In genomic region chr14:54994869-54995186, GRCm38 (mm10) we compare ENCODE assay signal across 16 mouse cellular contexts. TPM values are rescaled to one million over a fixed set of nuclear protein-coding genes. Genes with fewer than 3 reads are reported as not detected.
DNase-seq lines count a peak whose midpoint lies in the region; ATAC-seq and TF ChIP-seq lines count a peak whose summit lies in the region.
"Had no signal": no experiment of that assay in that cellular context is flagged by ENCODE, and none has a peak within 500 bp of the region (broad histone marks: within the 10 kb centered on the region; RNA-seq: fewer than 3 reads in every experiment).

No protein-coding gene starts in this region.

- H3K27me3 ChIP-seq in embryonic facial prominence, embryonic 11.5 days (ENCODE audit: control insufficient read depth, insufficient read depth, low read length) = no peaks in the 10 kb centered on the region
- no peaks in the 10 kb centered on the region for H3K27me3 ChIP-seq in heart, embryonic 15.5 days
- peaks cover 21% of the 10 kb centered on the region for H3K27me3 ChIP-seq in midbrain, embryonic 10.5 days (ENCODE audit: low read depth, poor library complexity, severe bottlenecking)
- H3K27me3 ChIP-seq in kidney, embryonic 14.5 days (ENCODE audit: control insufficient read depth, insufficient read depth, low read length) = no peaks in the 10 kb centered on the region
- H3K27me3 ChIP-seq: limb, embryonic 15.5 days had no signal

- H3K4me3 ChIP-seq in gastrocnemius, adult 2 months = no peak overlapping the region
- no peak overlapping the region for H3K4me3 ChIP-seq in embryonic facial prominence, embryonic 11.5 days (ENCODE audit: low read depth, low read length)
- H3K4me3 ChIP-seq in heart, embryonic 15.5 days = peak overlapping the region; percentile 55
- H3K4me3 ChIP-seq in midbrain, embryonic 10.5 days = peak overlapping the region; percentile 33; the same call in 1 of the 2 replicates
- H3K4me3 ChIP-seq in kidney, embryonic 14.5 days (ENCODE audit: low read length) = no peak overlapping the region
- H3K4me3 ChIP-seq: limb, embryonic 15.5 days had no signal

- H3K4me1 ChIP-seq in embryonic facial prominence, embryonic 11.5 days (ENCODE audit: control insufficient read depth, insufficient read depth, low read length) = peaks cover 3% of the 10 kb centered on the region
- peaks cover 38% of the 10 kb centered on the region for H3K4me1 ChIP-seq in heart, embryonic 15.5 days (replicated peaks)
- peaks cover 52% of the 10 kb centered on the region for H3K4me1 ChIP-seq in midbrain, embryonic 10.5 days
- peaks cover 14% of the 10 kb centered on the region for H3K4me1 ChIP-seq in kidney, embryonic 14.5 days (ENCODE audit: control insufficient read depth, insufficient read depth, low read length)

- no peaks in the 10 kb centered on the region for H3K36me3 ChIP-seq in embryonic facial prominence, embryonic 11.5 days (replicated peaks; ENCODE audit: control insufficient read depth, insufficient read depth, low read depth, low read length)
- H3K36me3 ChIP-seq in heart, embryonic 15.5 days = no peaks in the 10 kb centered on the region
- H3K36me3 ChIP-seq in midbrain, embryonic 10.5 days = no peaks in the 10 kb centered on the region
- H3K36me3 ChIP-seq in kidney, embryonic 14.5 days (ENCODE audit: control insufficient read depth, insufficient read depth, low read length) = no peaks in the 10 kb centered on the region
- H3K36me3 ChIP-seq: limb, embryonic 15.5 days had no signal

- H3K27ac ChIP-seq in gastrocnemius, adult 2 months = 0 out of 2 replicates have a peak overlapping the region, but pooled peaks have one; percentile 16
- H3K27ac ChIP-seq in embryonic facial prominence, embryonic 11.5 days (replicated peaks; ENCODE audit: low read depth, low read length) = 0 out of 2 replicates have a peak overlapping the region, but pooled peaks have one; percentile 41
- H3K27ac ChIP-seq in heart, embryonic 15.5 days = peak overlapping the region; percentile 99
- peak overlapping the region; percentile 91 for H3K27ac ChIP-seq in midbrain, embryonic 10.5 days (replicated peaks)
- H3K27ac ChIP-seq in kidney, embryonic 14.5 days (ENCODE audit: low read depth, low read length) = no peak overlapping the region
- H3K27ac ChIP-seq: macrophage had no signal

- no peak overlapping the region for H3K9ac ChIP-seq in embryonic facial prominence, embryonic 11.5 days (replicated peaks; ENCODE audit: low read length)
- H3K9ac ChIP-seq in heart, embryonic 15.5 days = peak overlapping the region; percentile 63
- no peak overlapping the region; the same call in 1 of the 2 replicates for H3K9ac ChIP-seq in kidney, embryonic 14.5 days (ENCODE audit: low read depth, low read length)
- H3K9ac ChIP-seq: limb, embryonic 15.5 days had no signal

- DNase-seq in gastrocnemius, adult 2 months = no peak
- no peak for DNase-seq in gastrocnemius, postnatal 4 days (ENCODE audit: low spot score in 2 of 2)
- no peak for DNase-seq in embryonic facial prominence, embryonic 11.5 days (ENCODE audit: low spot score)
- DNase-seq in midbrain, embryonic 10.5 days (ENCODE audit: low spot score) = peak; percentile 36
- no peak for DNase-seq in cerebellum, adult 9-10 months
- DNase-seq: adrenal gland, adult 8-10 months; thymus, postnatal 25 days had no signal

- H3K4me2 ChIP-seq in embryonic facial prominence, embryonic 11.5 days (ENCODE audit: low read depth, low read length) = no peak overlapping the region
- peak overlapping the region; percentile 65 for H3K4me2 ChIP-seq in heart, embryonic 15.5 days
- H3K4me2 ChIP-seq in kidney, embryonic 14.5 days (replicated peaks; ENCODE audit: low read depth, low read length) = no peak overlapping the region
- H3K4me2 ChIP-seq: limb, embryonic 15.5 days had no signal

- TF ChIP-seq CTCF in gastrocnemius, adult 2 months (IDR thresholded peaks at IDR 0.05) = no peak

- intact Hi-C loops in gastrocnemius, adult 2 months (cut with DNase I) = no loop called here

- no peaks in the 10 kb centered on the region for H3K9me3 ChIP-seq in embryonic facial prominence, embryonic 11.5 days (replicated peaks; ENCODE audit: control insufficient read depth, low read length)
- H3K9me3 ChIP-seq in heart, embryonic 15.5 days (replicated peaks) = no peaks in the 10 kb centered on the region
- H3K9me3 ChIP-seq in midbrain, embryonic 10.5 days (replicated peaks) = no peaks in the 10 kb centered on the region
- no peaks in the 10 kb centered on the region for H3K9me3 ChIP-seq in kidney, embryonic 14.5 days (ENCODE audit: control insufficient read depth, low read length)
- H3K9me3 ChIP-seq: limb, embryonic 15.5 days had no signal

- no peak for ATAC-seq in embryonic facial prominence, embryonic 11.5 days (replicated peaks; ENCODE audit: insufficient number of reproducible peaks, low FRiP score, low TSS enrichment, low read depth)
- no peak; the same call in 1 of the 2 replicates for ATAC-seq in heart, embryonic 15.5 days (replicated peaks; ENCODE audit: insufficient number of reproducible peaks, insufficient read depth, low FRiP score, low read depth)
- ATAC-seq in activated CD4-positive, CD25-positive, alpha-beta regulatory T cell, adult 4 months = no peak
- no peak for ATAC-seq in kidney, embryonic 14.5 days (ENCODE audit: low FRiP score, low TSS enrichment)
- ATAC-seq: inflammation-experienced regulatory T-cells, adult 6 months had no signal

RNA-seq across cellular contexts. Expression of gene Myh7, which starts 0.4 kb away (rescaled TPM):
- 1,000 to 10,000 TPM in 1 of 2 experiments, 100 to 1,000 TPM in 1; 520 to 1,662 TPM for total RNA-seq in gastrocnemius, adult 2 months (2021)
- total RNA-seq in gastrocnemius, postnatal 4 days (2021) = 100 to 1,000 TPM; 492 to 506 TPM
- 4.0 and 13.1 TPM in 2 replicates for polyA plus RNA-seq in embryonic facial prominence, embryonic 11.5 days (2014; fragmentation: Nextera tagmentation; extraction: Ambion mirVana)
- 4,763 and 4,914 TPM in 2 replicates for polyA plus RNA-seq in heart, embryonic 15.5 days (2015; fragmentation: Nextera tagmentation; extraction: Ambion mirVana)
- polyA plus RNA-seq in midbrain, embryonic 10.5 days (2016; fragmentation: Nextera tagmentation; extraction: Ambion mirVana) = 0.70 and 0.96 TPM in 2 replicates
- polyA plus RNA-seq in activated CD4-positive, CD25-positive, alpha-beta regulatory T cell, adult 4 months (2017; shearing (Covaris generic)) = not detected
- 0.11 and 2.0 TPM in 2 replicates for polyA plus RNA-seq in kidney, embryonic 14.5 days (2014; fragmentation: Nextera tagmentation; extraction: Ambion mirVana)
- total RNA-seq: adrenal gland, adult 8-10 months; MEL; neutrophil, adult 5-6 weeks had no signal
- polyA plus RNA-seq: inflammation-experienced regulatory T-cells, adult 6 months; macrophage had no signal

RNA-seq across cellular contexts. Expression of gene Gm17428, which starts 18.1 kb away (rescaled TPM):
- not detected for total RNA-seq in gastrocnemius, adult 2 months (2021)
- not detected for total RNA-seq in gastrocnemius, postnatal 4 days (2021)
- polyA plus RNA-seq in embryonic facial prominence, embryonic 11.5 days (2014; fragmentation: Nextera tagmentation; extraction: Ambion mirVana) = not detected in 2 replicates
- not detected in 2 replicates for polyA plus RNA-seq in heart, embryonic 15.5 days (2015; fragmentation: Nextera tagmentation; extraction: Ambion mirVana)
- not detected in 2 replicates for polyA plus RNA-seq in midbrain, embryonic 10.5 days (2016; fragmentation: Nextera tagmentation; extraction: Ambion mirVana)
- polyA plus RNA-seq in activated CD4-positive, CD25-positive, alpha-beta regulatory T cell, adult 4 months (2017; shearing (Covaris generic)) = not detected
- not detected in 2 replicates for polyA plus RNA-seq in kidney, embryonic 14.5 days (2014; fragmentation: Nextera tagmentation; extraction: Ambion mirVana)
- total RNA-seq: adrenal gland, adult 8-10 months; MEL; neutrophil, adult 5-6 weeks had no signal
- polyA plus RNA-seq: inflammation-experienced regulatory T-cells, adult 6 months; large intestine, adult 2 months; limb, embryonic 15.5 days; macrophage had no signal

RNA-seq across cellular contexts. Expression of gene Ngdn, which starts 20.4 kb away (rescaled TPM):
- 10 to 100 TPM; 18.1 to 19.9 TPM for total RNA-seq in gastrocnemius, adult 2 months (2021)
- 10 to 100 TPM; 29.2 to 32.7 TPM for total RNA-seq in gastrocnemius, postnatal 4 days (2021)
- polyA plus RNA-seq in embryonic facial prominence, embryonic 11.5 days (2014; fragmentation: Nextera tagmentation; extraction: Ambion mirVana) = 92.8 and 97.7 TPM in 2 replicates
- 56.2 and 57.1 TPM in 2 replicates for polyA plus RNA-seq in heart, embryonic 15.5 days (2015; fragmentation: Nextera tagmentation; extraction: Ambion mirVana)
- 89.3 and 91.6 TPM in 2 replicates for polyA plus RNA-seq in midbrain, embryonic 10.5 days (2016; fragmentation: Nextera tagmentation; extraction: Ambion mirVana)
- 100 to 1,000 TPM; 158 to 174 TPM for polyA plus RNA-seq in activated CD4-positive, CD25-positive, alpha-beta regulatory T cell, adult 4 months (2017; shearing (Covaris generic))
- 80.8 and 109 TPM in 2 replicates for polyA plus RNA-seq in kidney, embryonic 14.5 days (2014; fragmentation: Nextera tagmentation; extraction: Ambion mirVana)

RNA-seq across cellular contexts. Expression of gene Myh6, which starts 28.1 kb away (rescaled TPM):
- total RNA-seq in gastrocnemius, adult 2 months (2021) = 100 to 1,000 TPM; 109 to 348 TPM
- total RNA-seq in gastrocnemius, postnatal 4 days (2021) = 100 to 1,000 TPM; 112 to 118 TPM
- polyA plus RNA-seq in embryonic facial prominence, embryonic 11.5 days (2014; fragmentation: Nextera tagmentation; extraction: Ambion mirVana) = 0.91 and 9.2 TPM in 2 replicates
- 2,004 and 2,041 TPM in 2 replicates for polyA plus RNA-seq in heart, embryonic 15.5 days (2015; fragmentation: Nextera tagmentation; extraction: Ambion mirVana)
- polyA plus RNA-seq in midbrain, embryonic 10.5 days (2016; fragmentation: Nextera tagmentation; extraction: Ambion mirVana) = 0.40 and 0.68 TPM in 2 replicates
- polyA plus RNA-seq in activated CD4-positive, CD25-positive, alpha-beta regulatory T cell, adult 4 months (2017; shearing (Covaris generic)) = not detected
- polyA plus RNA-seq in kidney, embryonic 14.5 days (2014; fragmentation: Nextera tagmentation; extraction: Ambion mirVana) = 0.30 and 0.54 TPM in 2 replicates
- total RNA-seq: adrenal gland, adult 8-10 months; MEL; neutrophil, adult 5-6 weeks had no signal
- polyA plus RNA-seq: inflammation-experienced regulatory T-cells, adult 6 months; macrophage had no signal

RNA-seq across cellular contexts. Expression of gene Cmtm5, which starts 58.8 kb away (rescaled TPM):
- under 1 TPM in 1 of 2 experiments, not detected in 1; 0.25 TPM for total RNA-seq in gastrocnemius, adult 2 months (2021)
- 1 to 10 TPM; 3.8 to 4.1 TPM for total RNA-seq in gastrocnemius, postnatal 4 days (2021)
- polyA plus RNA-seq in embryonic facial prominence, embryonic 11.5 days (2014; fragmentation: Nextera tagmentation; extraction: Ambion mirVana) = 2.0 and 2.8 TPM in 2 replicates
- polyA plus RNA-seq in heart, embryonic 15.5 days (2015; fragmentation: Nextera tagmentation; extraction: Ambion mirVana) = 0.74 and 2.4 TPM in 2 replicates
- polyA plus RNA-seq in midbrain, embryonic 10.5 days (2016; fragmentation: Nextera tagmentation; extraction: Ambion mirVana) = 0.17 and 0.31 TPM in 2 replicates
- under 1 TPM in 1 of 2 experiments, not detected in 1; 0.50 TPM for polyA plus RNA-seq in activated CD4-positive, CD25-positive, alpha-beta regulatory T cell, adult 4 months (2017; shearing (Covaris generic))
- polyA plus RNA-seq in kidney, embryonic 14.5 days (2014; fragmentation: Nextera tagmentation; extraction: Ambion mirVana) = 0.89 and 3.3 TPM in 2 replicates
- total RNA-seq: MEL; neutrophil, adult 5-6 weeks had no signal
- polyA plus RNA-seq: inflammation-experienced regulatory T-cells, adult 6 months; macrophage had no signal

Comparison
In these comparisons a context has a peak if more than half of its experiments do, and no peak if none do; other contexts are left out.
1. H3K4me3 ChIP-seq: peak in heart, embryonic 15.5 days (single experiment) and midbrain, embryonic 10.5 days (single experiment); none in gastrocnemius, adult 2 months (single experiment), embryonic facial prominence, embryonic 11.5 days (single experiment) and kidney, embryonic 14.5 days (single experiment).
2. RNA of gene Myh7, which starts 0.4 kb away (polyA plus RNA-seq): 4,763 to 4,914 TPM in heart, embryonic 15.5 days; 4.0 to 13.1 TPM in embryonic facial prominence, embryonic 11.5 days, 0.11 to 2.0 TPM in kidney, embryonic 14.5 days, 0.70 to 0.96 TPM in midbrain, embryonic 10.5 days and not detected in activated CD4-positive, CD25-positive, alpha-beta regulatory T cell, adult 4 months; every median in the first group is over 100 times any median in the second.